Mouse (Mus musculus): ENCODE measurements around the gene BC117090. TPM values are rescaled to one million over a fixed set of nuclear protein-coding genes. Genes with fewer than 3 reads are reported as not detected.
"Not testable (repeated sequence)": the region's sequence is repeated elsewhere in the genome, so short reads cannot be mapped to it uniquely, and the experiment has no call there.

BC117090 gene
- not detected for total RNA-seq (2021)

- intact Hi-C loops (cut with DNase I): no loop called here
Measured at GRCm38 (mm10) chr16:36334232-36334631, at the start of gene BC117090. TSS of gene BC117090 (minus strand) at chr16:36334332.

DNA sequence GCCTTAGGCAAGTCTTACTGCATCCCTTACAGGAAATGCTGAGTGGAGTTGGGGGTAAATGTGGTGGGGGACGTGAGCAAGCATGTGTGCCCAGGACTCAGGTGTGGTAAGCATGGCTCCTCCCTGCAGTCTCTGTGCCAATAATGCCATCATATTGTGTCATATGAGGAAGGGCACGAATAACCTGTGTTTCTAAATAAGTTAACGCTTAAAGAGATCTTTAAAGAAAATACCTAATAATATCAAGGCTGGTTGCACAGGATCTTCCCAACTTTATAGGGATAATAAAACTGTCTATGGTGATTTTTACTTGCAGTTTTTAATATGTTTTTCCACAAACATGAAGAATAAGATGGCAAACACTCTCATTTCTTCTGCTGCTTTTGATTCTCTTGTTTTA is 33.5 kb upstream of the BC117090 start, which contains the start of gene BC100530:
TSS of gene BC100530 (minus strand) at position 101 of the 400 bp plus-strand sequence.
- intact Hi-C loops (cut with DNase I); DNase-seq: not testable (repeated sequence)

More at GRCm38 (mm10) chr16:36334232-36334631, at the start of gene BC117090:
- no peak for DNase-seq

- peak; percentile 7 for DNase-seq
- intact Hi-C loops (cut with DNase I): no loop called here
Measured at GRCm38 (mm10) chr16:36337171-36337570, 3.0 kb upstream of the BC117090 start.

DNA sequence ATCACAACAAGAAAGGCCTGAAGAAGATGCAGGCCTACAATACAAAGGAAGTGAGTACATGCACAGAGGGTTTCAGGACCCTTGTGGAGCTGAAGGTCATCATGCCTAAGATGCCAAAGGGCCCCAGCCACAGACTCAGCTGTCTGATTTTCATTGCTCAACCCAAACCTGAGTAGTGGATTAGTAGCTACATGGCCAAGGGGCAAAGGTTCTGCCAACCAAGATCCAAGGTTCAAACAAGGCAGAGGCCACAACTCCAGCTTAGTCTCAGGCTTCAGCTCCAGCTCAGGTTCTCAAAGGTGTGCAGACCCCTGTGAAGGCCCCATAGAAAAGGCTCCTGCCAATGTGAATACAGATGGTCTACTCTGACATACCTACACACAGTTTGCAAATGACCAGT is 14.8 kb downstream of the BC117090 start:
- intact Hi-C loops (cut with DNase I): no loop called here

DNA sequence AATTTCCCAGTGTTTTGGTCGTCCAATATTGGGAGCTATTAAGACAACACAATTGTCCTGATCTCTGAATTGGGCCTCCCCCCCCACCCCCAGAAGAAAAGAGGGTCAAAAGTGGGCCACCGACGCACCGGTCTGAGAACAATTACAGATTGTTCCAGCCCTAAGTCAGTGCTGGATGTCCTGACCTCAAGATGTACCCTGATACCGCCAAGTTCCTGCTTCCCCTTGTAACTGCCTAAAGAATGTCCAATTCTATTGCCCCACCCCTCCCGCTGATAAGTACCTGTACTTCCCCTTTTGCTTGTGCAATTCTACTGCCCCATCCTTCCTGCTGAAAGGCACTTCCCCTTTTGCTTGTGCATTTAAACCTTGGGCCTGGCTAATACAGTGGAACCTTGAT is 18.0 kb downstream of the BC117090 start:
- DNase-seq; intact Hi-C loops (cut with DNase I): not testable (repeated sequence)

More for the DNA sequence above, 14.8 kb downstream of the BC117090 start:
- DNase-seq: no peak

DNA sequence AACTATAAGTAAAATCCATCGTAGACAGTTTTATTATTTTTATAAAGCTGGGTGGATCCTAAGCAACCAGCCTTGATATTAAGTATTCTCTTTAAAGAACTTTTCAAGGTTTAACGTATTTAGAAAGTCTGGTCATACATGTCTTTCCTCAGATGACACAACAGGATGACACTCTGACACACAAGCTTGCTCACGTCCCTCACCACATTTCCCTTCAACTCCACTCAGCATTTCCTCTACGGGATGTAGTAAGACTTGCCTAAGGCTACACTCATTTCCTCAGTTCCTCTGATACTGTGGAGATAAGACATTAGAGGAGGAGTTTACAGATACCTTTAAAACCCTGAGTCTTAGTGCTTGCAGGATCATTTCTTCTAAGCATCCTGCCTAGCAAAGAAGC is 26.5 kb downstream of the BC117090 start:
- intact Hi-C loops (cut with DNase I): no loop called here
- DNase-seq: no peak

DNA sequence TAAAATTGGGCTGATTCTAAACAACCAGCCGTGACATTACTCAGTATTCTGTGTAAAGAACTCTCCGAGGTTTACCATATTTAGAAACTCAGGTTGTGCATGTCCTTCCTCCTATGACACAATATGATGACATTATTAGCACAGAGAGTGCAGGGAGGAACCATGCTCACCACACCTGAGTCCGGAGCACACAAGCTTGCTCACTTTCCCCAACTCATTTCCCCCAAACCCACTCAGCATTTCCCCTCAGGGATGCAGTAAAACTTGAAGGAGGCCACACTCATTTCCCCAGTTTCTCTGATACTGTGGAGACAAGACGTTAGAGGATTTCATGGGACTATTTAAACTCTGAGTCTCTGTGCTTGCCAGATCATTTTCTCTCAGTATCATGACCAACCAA is 45.0 kb downstream of the BC117090 start:
- intact Hi-C loops (cut with DNase I): no loop called here
- DNase-seq: no peak

DNA sequence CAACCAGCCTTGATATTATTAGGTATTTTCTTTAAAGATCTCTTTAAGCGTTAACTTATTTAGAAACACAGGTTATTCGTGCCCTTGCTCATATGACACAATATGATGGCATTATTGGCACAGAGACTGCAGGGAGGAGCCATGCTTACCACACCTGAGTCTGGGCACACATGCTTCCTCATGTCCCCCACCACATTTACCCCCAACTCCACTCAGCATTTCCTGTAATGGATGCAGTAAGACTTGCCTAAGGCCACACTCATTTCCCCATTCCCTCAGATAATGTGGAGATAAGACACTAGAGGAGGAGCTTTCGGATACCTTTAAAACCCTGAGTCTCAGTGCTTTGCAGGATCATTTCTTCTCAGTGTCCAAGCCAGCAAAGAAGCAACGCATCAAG is 57.3 kb downstream of the BC117090 start, which contains the start of gene Stfa1:
TSS of gene Stfa1 (plus strand) at position 156 of the 400 bp plus-strand sequence.
- intact Hi-C loops (cut with DNase I); DNase-seq: not testable (repeated sequence)

Other genes with a start within 250 kb of the BC117090 start
- gene Csta1, start 203.1 kb downstream of the BC117090 start, total RNA-seq (2021): not detected
- gene Stfa2l1, start 177.5 kb downstream of the BC117090 start, total RNA-seq (2021): not detected
- gene Gm5483, start 150.1 kb downstream of the BC117090 start, total RNA-seq (2021): under 1 TPM in 1 of 2 experiments, not detected in 1; 0.26 TPM
- gene Gm5416, start 123.9 kb downstream of the BC117090 start, total RNA-seq (2021): not detected
- gene 2010005H15Rik, start 112.9 kb downstream of the BC117090 start, total RNA-seq (2021): not detected
- gene Stfa1, start 57.4 kb downstream of the BC117090 start, total RNA-seq (2021): not detected
- gene BC100530, start 33.4 kb upstream of the BC117090 start, total RNA-seq (2021): not detected
- gene Stfa2, start 74.1 kb upstream of the BC117090 start, total RNA-seq (2021): not detected
- gene Stfa3, start 121.1 kb upstream of the BC117090 start, total RNA-seq (2021): not detected
- 1 to 10 TPM; 1.2 to 2.2 TPM for gene Casr, start 227.8 kb upstream of the BC117090 start, total RNA-seq (2021)